Mouse (Mus musculus) erythroblast, embryonic 14.5 days (primary cell): ENCODE measurements around the gene Ppp2r5a.

Experiments used
- GATA1 ChIP-seq: IDR thresholded peaks from 2 replicates; pipeline ENCODE4 v1.6.1; 2012; ENCODE audit warnings: low read length, inconsistent platforms, mixed read lengths
- TAL1 ChIP-seq: IDR thresholded peaks from 3 replicates; pipeline ENCODE4 v1.6.1; 2012; ENCODE audit warnings: low read length, inconsistent platforms, mixed read lengths

GRCm38 (mm10) chr1:191311296-191311898 is 91.7 kb downstream of the Ppp2r5a start:
- TF ChIP-seq GATA1: no peak
- no peak for TF ChIP-seq TAL1
